Mouse (Mus musculus) gastrocnemius, postnatal 4 days (tissue): ENCODE measurements around the gene Spata45. TPM values are rescaled to one million over a fixed set of nuclear protein-coding genes. Genes with fewer than 3 reads are reported as not detected.

Experiments used
- DNase-seq, 2 experiments: peaks; one replicate each; pipeline ENCODE4 v3.0.0; 2021 to 2022; ENCODE audit warnings: low spot score in 2 of 2, mixed read lengths in 2 of 2
- total RNA-seq, 2 experiments: library from RNA; stranded (reverse); gene quantifications; 2 replicates each; pipeline ENCODE4 v1.2.3; 2021

The Spata45 gene
- total RNA-seq, 2 experiments from 2014 or later, result not detected

- no peak for DNase-seq
Observed at GRCm38 (mm10) chr1:191037999-191038398, 1.6 kb downstream of the Spata45 start.

GRCm38 (mm10) chr1:191041352-191041751 lies 4.9 kb downstream of the Spata45 start:
- no peak for DNase-seq

- DNase-seq, result no peak
Observed at GRCm38 (mm10) chr1:191042106-191042505, 5.7 kb downstream of the Spata45 start.

GRCm38 (mm10) chr1:191042688-191043087 lies 6.2 kb downstream of the Spata45 start:
- no peak for DNase-seq

GRCm38 (mm10) chr1:191045264-191045663 lies 8.8 kb downstream of the Spata45 start:
- no peak for DNase-seq

GRCm38 (mm10) chr1:191046231-191046824 lies 9.9 kb downstream of the Spata45 start:
- DNase-seq, result no peak

GRCm38 (mm10) chr1:191053555-191053954 lies 17.1 kb downstream of the Spata45 start:
- no peak for DNase-seq

- DNase-seq, result no peak
Observed at GRCm38 (mm10) chr1:191054870-191055532, 18.6 kb downstream of the Spata45 start.

GRCm38 (mm10) chr1:191055533-191055873 lies 19.1 kb downstream of the Spata45 start:
- DNase-seq, result no peak

GRCm38 (mm10) chr1:191057461-191057860 lies 21.0 kb downstream of the Spata45 start:
- no peak for DNase-seq

GRCm38 (mm10) chr1:191062241-191062780 lies 25.9 kb downstream of the Spata45 start:
- no peak for DNase-seq

- peak; percentile 89 to 90 for DNase-seq
Observed at GRCm38 (mm10) chr1:191062781-191063485, 26.5 kb downstream of the Spata45 start, which contains the start of the genes Tatdn3 and Nsl1. Gene Tatdn3, minus strand, starts transcription at chr1:191062932. Gene Nsl1, plus strand, starts transcription at chr1:191063012.

- no peak for DNase-seq
Observed at GRCm38 (mm10) chr1:191063700-191064099, 27.3 kb downstream of the Spata45 start.

- no peak for DNase-seq
Observed at GRCm38 (mm10) chr1:191064535-191064934, 28.1 kb downstream of the Spata45 start.

GRCm38 (mm10) chr1:191065188-191065587 lies 28.7 kb downstream of the Spata45 start:
- no peak for DNase-seq

- DNase-seq, result no peak
Observed at GRCm38 (mm10) chr1:191068377-191068776, 31.9 kb downstream of the Spata45 start.

- DNase-seq, result no peak
Observed at GRCm38 (mm10) chr1:191070259-191070658, 33.8 kb downstream of the Spata45 start.

- no peak for DNase-seq
Observed at GRCm38 (mm10) chr1:191071613-191072012, 35.2 kb downstream of the Spata45 start.

GRCm38 (mm10) chr1:191072329-191072913 lies 36.0 kb downstream of the Spata45 start:
- no peak for DNase-seq

GRCm38 (mm10) chr1:191073001-191073400 lies 36.6 kb downstream of the Spata45 start:
- DNase-seq, result no peak

GRCm38 (mm10) chr1:191073486-191073885 lies 37.0 kb downstream of the Spata45 start:
- DNase-seq, result no peak
